Mouse (Mus musculus) ES-Bruce4 (cell line): ENCODE results near the gene Mitd1. TPM values are rescaled to one million over a fixed set of nuclear protein-coding genes. Genes with fewer than 3 reads are reported as not detected.

Experiments
- H3K27ac ChIP-seq: 2 replicates; pipeline ENCODE4 v1.5.1; 2012; ENCODE audit warnings: low read length, inconsistent platforms; ENCODE audit not compliant: insufficient read depth
- H3K27me3 ChIP-seq: 2 replicates; pipeline ENCODE4 v1.6.1; 2012; ENCODE audit warnings: mild to moderate bottlenecking, low read length, inconsistent platforms; ENCODE audit not compliant: control insufficient read depth, poor library complexity, insufficient read depth, severe bottlenecking
- H3K36me3 ChIP-seq: 2 replicates; pipeline ENCODE4 v1.6.1; 2012; ENCODE audit warnings: inconsistent platforms, mild to moderate bottlenecking, low read length, moderate library complexity; ENCODE audit not compliant: control insufficient read depth, poor library complexity, insufficient read depth, severe bottlenecking
- H3K4me1 ChIP-seq: one replicate; pipeline ENCODE4 v1.8.1; 2011; ENCODE audit warnings: low read length; ENCODE audit not compliant: control insufficient read depth, insufficient read depth
- H3K4me3 ChIP-seq: 2 replicates; pipeline ENCODE4 v1.5.1; 2011; ENCODE audit warnings: low read depth, mild to moderate bottlenecking, low read length
- H3K9ac ChIP-seq: 2 replicates; pipeline ENCODE4 v1.6.1; 2012; ENCODE audit warnings: low read depth, mild to moderate bottlenecking, inconsistent platforms; ENCODE audit not compliant: poor library complexity, severe bottlenecking
- H3K9me3 ChIP-seq: replicated peaks from 2 replicates; pipeline ENCODE4 v1.6.1; 2012; ENCODE audit warnings: mild to moderate bottlenecking, low read length, inconsistent platforms; ENCODE audit not compliant: control insufficient read depth, poor library complexity, insufficient read depth, severe bottlenecking
- CTCF ChIP-seq: IDR thresholded peaks from one replicate; pipeline ENCODE4 v1.8.1; 2011; ENCODE audit warnings: low read depth, low read length
- EP300 ChIP-seq: IDR thresholded peaks from 2 replicates; pipeline ENCODE4 v1.6.1; 2011; ENCODE audit warnings: low read depth, low read length; ENCODE audit not compliant: insufficient read depth
- POLR2A ChIP-seq: IDR thresholded peaks from one replicate; pipeline ENCODE4 v1.8.1; 2011; ENCODE audit warnings: low read length; ENCODE audit not compliant: insufficient read depth
- polyA plus RNA-seq: library from polyadenylated mRNA; stranded (reverse); fragments of >200 nt; gene quantifications from 2 replicates; pipeline ENCODE4 v1.2.4, GENCODE M21; 2011; ENCODE audit warnings: low read depth; ENCODE audit not compliant: missing spikeins, insufficient read depth, insufficient read length

Mitd1 gene
- polyA plus RNA-seq, 1 experiment, result 38.7 TPM

- H3K36me3 ChIP-seq, result no peaks in the 10 kb centered on the region
- no peak within 1 kb of the TSS for H3K9ac ChIP-seq
- no peak within 1 kb of the TSS for H3K4me3 ChIP-seq
- TF ChIP-seq POLR2A, result no peak
- no peak for TF ChIP-seq EP300
- TF ChIP-seq CTCF, result no peak
- H3K27me3 ChIP-seq, result no peaks in the 10 kb centered on the region
- no peak within 1 kb of the TSS for H3K27ac ChIP-seq
- no peaks in the 10 kb centered on the region for H3K9me3 ChIP-seq
- no peaks in the 10 kb centered on the region for H3K4me1 ChIP-seq
Observed at GRCm38 (mm10) chr1:37916393-37916792, 26.2 kb upstream of the Mitd1 start, which contains the start of gene Lyg2. Gene Lyg2 (minus strand): TSS chr1:37916493.

- Histone ChIP-seq H3K4me3 (no peak overlapping the region), H3K9me3 (no peaks in the 10 kb centered on the region), H3K4me1 (no peaks in the 10 kb centered on the region), H3K9ac (no peak overlapping the region), H3K36me3 (no peaks in the 10 kb centered on the region), H3K27me3 (no peaks in the 10 kb centered on the region; the same call in 1 of the 2 replicates), H3K27ac (no peak overlapping the region)
- no peak for TF ChIP-seq CTCF
- no peak for TF ChIP-seq POLR2A
- no peak for TF ChIP-seq EP300
Observed at GRCm38 (mm10) chr1:37912751-37913150, 22.5 kb upstream of the Mitd1 start.

GRCm38 (mm10) chr1:37903178-37903577 lies 13.0 kb upstream of the Mitd1 start:
- no peak overlapping the region for H3K4me3 ChIP-seq
- peaks cover 6% of the 10 kb centered on the region for H3K36me3 ChIP-seq
- H3K4me1 ChIP-seq, result no peaks in the 10 kb centered on the region
- no peaks in the 10 kb centered on the region for H3K27me3 ChIP-seq
- no peak overlapping the region for H3K27ac ChIP-seq
- H3K9ac ChIP-seq, result no peak overlapping the region
- no peaks in the 10 kb centered on the region for H3K9me3 ChIP-seq
- TF ChIP-seq EP300 (no peak), POLR2A (no peak), CTCF (no peak)

- Histone ChIP-seq H3K36me3 (peaks cover 27% of the 10 kb centered on the region), H3K4me1 (no peaks in the 10 kb centered on the region), H3K9ac (no peak overlapping the region), H3K27ac (no peak overlapping the region), H3K9me3 (no peaks in the 10 kb centered on the region), H3K4me3 (no peak overlapping the region), H3K27me3 (no peaks in the 10 kb centered on the region)
- no peak for TF ChIP-seq CTCF
Observed at GRCm38 (mm10) chr1:37900288-37900687, 10.1 kb upstream of the Mitd1 start.

- TF ChIP-seq EP300, result no peak
- TF ChIP-seq POLR2A, result no peak
- TF ChIP-seq CTCF, result no peak
Observed at GRCm38 (mm10) chr1:37899816-37900215, 9.6 kb upstream of the Mitd1 start.

GRCm38 (mm10) chr1:37894606-37895005 lies 4.4 kb upstream of the Mitd1 start:
- no peaks in the 10 kb centered on the region for H3K9me3 ChIP-seq
- no peak overlapping the region for H3K9ac ChIP-seq
- H3K27ac ChIP-seq, result no peak overlapping the region
- H3K4me3 ChIP-seq, result no peak overlapping the region
- no peaks in the 10 kb centered on the region for H3K4me1 ChIP-seq
- H3K27me3 ChIP-seq, result no peaks in the 10 kb centered on the region
- peaks cover 30% of the 10 kb centered on the region for H3K36me3 ChIP-seq
- no peak for TF ChIP-seq POLR2A
- no peak for TF ChIP-seq EP300
- TF ChIP-seq CTCF, result no peak

More at GRCm38 (mm10) chr1:37899816-37900215, 9.6 kb upstream of the Mitd1 start:
- Histone ChIP-seq H3K9me3 (no peaks in the 10 kb centered on the region), H3K36me3 (peaks cover 27% of the 10 kb centered on the region), H3K4me3 (no peak overlapping the region), H3K9ac (no peak overlapping the region), H3K27me3 (no peaks in the 10 kb centered on the region), H3K27ac (no peak overlapping the region), H3K4me1 (no peaks in the 10 kb centered on the region)
